Mouse (Mus musculus) forebrain, embryonic 13.5 days (tissue): ENCODE results near the gene Shc2. TPM values are rescaled to one million over a fixed set of nuclear protein-coding genes. Genes with fewer than 3 reads are reported as not detected.

Experiments used
- ATAC-seq: fragments of 200-750 bp; cut with Nextera tagmentation; 2 replicates; pipeline ENCODE4 v1.8.0; 2017
- H3K27ac ChIP-seq: fragments of 300-500 bp; sonication (generic); 2 replicates; pipeline ENCODE4 v1.5.1; 2015; ENCODE audit warnings: inconsistent platforms, mild to moderate bottlenecking, moderate library complexity
- H3K27me3 ChIP-seq: fragments of 300-500 bp; sonication (generic); 2 replicates; pipeline ENCODE4 v1.6.1; 2015; ENCODE audit warnings: mild to moderate bottlenecking, inconsistent platforms
- H3K36me3 ChIP-seq: fragments of 300-500 bp; sonication (generic); 2 replicates; pipeline ENCODE4 v1.6.1; 2015; ENCODE audit warnings: mild to moderate bottlenecking, inconsistent platforms; ENCODE audit not compliant: poor library complexity, severe bottlenecking
- H3K4me1 ChIP-seq: fragments of 300-500 bp; sonication (generic); 2 replicates; pipeline ENCODE4 v1.6.1; 2015; ENCODE audit warnings: inconsistent platforms
- H3K4me2 ChIP-seq: fragments of 300-500 bp; sonication (generic); 2 replicates; pipeline ENCODE4 v1.6.1; 2015; ENCODE audit warnings: inconsistent platforms, mild to moderate bottlenecking, moderate library complexity
- H3K4me3 ChIP-seq: fragments of 300-500 bp; sonication (generic); 2 replicates; pipeline ENCODE4 v1.5.1; 2015; ENCODE audit warnings: mild to moderate bottlenecking, inconsistent platforms
- H3K9ac ChIP-seq: fragments of 300-500 bp; sonication (generic); 2 replicates; pipeline ENCODE4 v1.6.1; 2015; ENCODE audit warnings: mild to moderate bottlenecking, inconsistent platforms
- H3K9me3 ChIP-seq: fragments of 300-500 bp; sonication (generic); replicated peaks from 2 replicates; pipeline ENCODE4 v1.6.1; 2016; ENCODE audit warnings: inconsistent platforms
- WGBS: fragments of 180-500 bp; shearing (Covaris S2); methylation state at CpG from one replicate; pipeline ENCODE4 v1.1.7; 2015; 5-methylcytosine and 5-hydroxymethylcytosine counted together
- polyA plus RNA-seq: library from polyadenylated mRNA; unstranded; fragments of >200 nt; fragmentation: Nextera tagmentation; extraction: Ambion mirVana; gene quantifications from 2 replicates; pipeline ENCODE4 v1.2.1, GENCODE M21; 2015

Gene Shc2
- polyA plus RNA-seq, 1 experiment from 2014 or later, result 8.2 TPM

DNA sequence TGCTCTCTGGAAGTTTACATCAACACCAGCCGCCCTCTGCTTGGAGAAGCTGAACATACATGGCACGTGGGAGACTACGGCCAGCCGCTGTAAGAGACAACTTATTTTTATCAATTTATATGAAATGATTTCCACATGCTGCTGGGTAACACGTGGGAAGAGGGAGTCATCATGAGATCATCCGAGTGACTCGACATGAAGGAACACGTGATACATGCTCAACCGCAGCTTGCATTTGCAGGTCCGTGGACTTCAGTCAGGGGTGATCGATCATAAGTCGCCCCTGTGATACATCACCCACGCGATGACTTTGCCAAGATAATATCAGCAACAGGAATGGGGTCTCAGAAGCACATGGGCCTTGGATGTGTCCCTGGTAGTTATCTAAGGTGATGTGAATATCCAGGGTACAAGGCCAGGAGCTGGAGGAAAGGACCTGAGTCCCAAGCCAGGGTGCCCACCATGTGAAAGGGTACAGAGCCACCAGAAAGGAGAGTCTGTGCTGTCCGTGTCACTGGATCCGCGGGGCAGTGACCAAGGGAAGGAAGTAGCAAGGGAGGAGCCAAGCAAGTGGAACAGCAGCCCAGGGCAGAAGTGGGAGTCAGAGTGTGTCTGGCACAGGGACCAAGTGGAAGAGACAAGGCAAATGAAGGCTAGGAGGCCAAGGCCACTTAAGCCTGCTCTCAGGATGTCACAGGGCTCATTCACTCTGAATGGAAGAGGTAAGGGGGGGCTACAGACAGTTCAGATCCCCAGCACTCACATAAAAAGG, 4.5 kb downstream of the Shc2 start:
- Histone ChIP-seq H3K4me2 (no peak overlapping the region), H3K36me3 (0 out of 2 replicates have a peak, but pooled peaks cover 4% of the 10 kb centered on the region), H3K4me3 (no peak overlapping the region), H3K4me1 (peaks cover 14% of the 10 kb centered on the region), H3K9ac (no peak overlapping the region), H3K27ac (no peak overlapping the region), H3K9me3 (no peaks in the 10 kb centered on the region), H3K27me3 (peaks cover 19% of the 10 kb centered on the region)
- WGBS, result 86% methylated on average over 17 of the region's 17 CpGs
- no peak for ATAC-seq

GRCm38 (mm10) chr10:79631432-79631831, 6.3 kb downstream of the Shc2 start:
- ATAC-seq, result peak; percentile 52
- no peak overlapping the region for H3K4me2 ChIP-seq
- no peak overlapping the region for H3K4me3 ChIP-seq
- 0 out of 2 replicates have a peak, but pooled peaks cover 5% of the 10 kb centered on the region for H3K27me3 ChIP-seq
- peaks cover 2% of the 10 kb centered on the region; the same call in 1 of the 2 replicates for H3K4me1 ChIP-seq
- 0 out of 2 replicates have a peak, but pooled peaks cover 4% of the 10 kb centered on the region for H3K36me3 ChIP-seq
- peak overlapping the region; percentile 44 for H3K27ac ChIP-seq
- no peak overlapping the region for H3K9ac ChIP-seq
- H3K9me3 ChIP-seq, result no peaks in the 10 kb centered on the region
- 65% methylated on average over 4 of the region's 4 CpGs for WGBS

DNA sequence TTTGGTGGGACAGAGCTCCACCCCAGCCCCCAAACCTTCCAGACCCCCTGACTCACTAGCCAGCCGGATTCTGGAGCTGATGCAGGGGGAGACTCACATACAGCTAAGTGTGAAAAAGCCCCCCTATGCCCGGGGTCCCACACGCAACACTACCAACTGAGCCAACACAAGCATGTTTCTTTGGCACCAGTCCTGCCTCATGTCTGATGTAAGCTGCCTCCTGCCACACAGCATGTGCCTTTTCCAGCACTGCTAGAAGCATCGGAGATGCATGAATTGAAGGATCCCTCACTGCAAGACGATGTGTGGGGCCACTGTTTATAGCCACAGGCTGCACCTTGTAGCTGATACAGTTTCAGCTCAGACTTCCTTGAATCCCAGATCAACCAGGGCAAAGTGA, 9.3 kb downstream of the Shc2 start:
- Histone ChIP-seq H3K36me3 (0 out of 2 replicates have a peak, but pooled peaks cover 4% of the 10 kb centered on the region), H3K9me3 (no peaks in the 10 kb centered on the region), H3K27ac (no peak overlapping the region), H3K4me3 (no peak overlapping the region), H3K4me2 (no peak overlapping the region), H3K9ac (no peak overlapping the region), H3K27me3 (no peaks in the 10 kb centered on the region), H3K4me1 (no peaks in the 10 kb centered on the region; the same call in 1 of the 2 replicates)
- peak; percentile 44; the same call in 1 of the 2 replicates for ATAC-seq
- WGBS, result 80% methylated on average over 5 of the region's 5 CpGs

DNA sequence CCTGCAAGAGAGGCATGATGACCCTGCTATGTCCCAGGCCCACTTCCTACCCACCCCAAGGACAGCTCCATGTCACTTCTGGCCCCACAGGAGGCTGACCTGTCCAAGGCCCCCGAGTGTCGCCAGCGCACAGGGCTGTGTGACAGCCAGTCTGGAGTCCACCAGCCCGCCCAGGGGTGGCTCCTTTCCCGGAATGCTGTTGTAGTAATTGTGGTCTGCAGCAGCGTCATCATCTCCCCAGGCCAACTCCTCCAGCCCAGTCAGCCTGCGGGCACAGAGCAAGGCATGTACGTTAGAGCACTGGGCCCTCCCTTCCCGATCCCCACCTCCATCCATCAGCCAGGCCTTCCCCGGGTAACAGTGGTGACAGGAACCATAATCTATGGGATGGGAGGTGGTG, 11.6 kb downstream of the Shc2 start:
- Histone ChIP-seq H3K36me3 (0 out of 2 replicates have a peak, but pooled peaks cover 4% of the 10 kb centered on the region), H3K9me3 (no peaks in the 10 kb centered on the region), H3K4me3 (no peak overlapping the region), H3K4me2 (no peak overlapping the region), H3K9ac (no peak overlapping the region), H3K4me1 (no peaks in the 10 kb centered on the region; the same call in 1 of the 2 replicates), H3K27ac (no peak overlapping the region), H3K27me3 (no peaks in the 10 kb centered on the region)
- 90% methylated on average over 10 of the region's 10 CpGs for WGBS
- ATAC-seq, result no peak

GRCm38 (mm10) chr10:79625398-79625797, 12.3 kb downstream of the Shc2 start:
- 80% methylated on average over 9 of the region's 9 CpGs for WGBS
- H3K4me3 ChIP-seq, result no peak overlapping the region
- no peaks in the 10 kb centered on the region for H3K27me3 ChIP-seq
- H3K4me1 ChIP-seq, result no peaks in the 10 kb centered on the region; the same call in 1 of the 2 replicates
- no peak overlapping the region for H3K4me2 ChIP-seq
- 0 out of 2 replicates have a peak, but pooled peaks cover 2% of the 10 kb centered on the region for H3K36me3 ChIP-seq
- ATAC-seq, result no peak
- H3K27ac ChIP-seq, result no peak overlapping the region
- H3K9me3 ChIP-seq, result no peaks in the 10 kb centered on the region
- H3K9ac ChIP-seq, result no peak overlapping the region

DNA sequence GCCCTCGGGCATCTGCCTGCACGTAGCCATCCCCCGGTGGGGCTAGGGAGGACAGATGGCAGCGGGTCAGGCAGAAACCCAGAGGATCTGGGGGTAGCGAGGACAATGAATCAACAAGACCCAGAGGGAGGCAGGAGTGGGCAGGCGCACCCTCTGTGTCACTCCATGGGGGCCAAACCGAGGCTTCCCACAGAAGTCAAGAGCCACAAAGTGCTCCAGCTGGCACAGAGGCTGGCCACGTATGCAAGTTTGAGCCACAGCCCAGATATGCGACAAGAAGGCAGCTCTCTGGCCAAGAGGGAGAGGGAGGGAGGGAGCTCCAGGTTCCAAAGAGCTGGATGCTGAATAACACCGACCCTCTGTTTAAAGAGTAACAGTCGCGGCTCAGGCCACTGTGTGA, 13.8 kb downstream of the Shc2 start:
- no peaks in the 10 kb centered on the region for H3K9me3 ChIP-seq
- 76% methylated on average over 12 of the region's 12 CpGs for WGBS
- H3K9ac ChIP-seq, result no peak overlapping the region
- H3K36me3 ChIP-seq, result 0 out of 2 replicates have a peak, but pooled peaks cover 6% of the 10 kb centered on the region
- no peak overlapping the region for H3K27ac ChIP-seq
- no peak overlapping the region for H3K4me3 ChIP-seq
- H3K4me2 ChIP-seq, result no peak overlapping the region
- H3K27me3 ChIP-seq, result no peaks in the 10 kb centered on the region
- ATAC-seq, result no peak
- no peaks in the 10 kb centered on the region; the same call in 1 of the 2 replicates for H3K4me1 ChIP-seq

- WGBS, result 84% methylated on average over 5 of the region's 5 CpGs
- Histone ChIP-seq H3K27me3 (peaks cover 27% of the 10 kb centered on the region), H3K4me3 (no peak overlapping the region), H3K36me3 (0 out of 2 replicates have a peak, but pooled peaks cover 6% of the 10 kb centered on the region), H3K9ac (no peak overlapping the region), H3K4me2 (no peak overlapping the region), H3K27ac (no peak overlapping the region), H3K9me3 (no peaks in the 10 kb centered on the region), H3K4me1 (peaks cover 26% of the 10 kb centered on the region)
- ATAC-seq, result no peak
These were observed 21.3 kb downstream of the Shc2 start for GRCm38 (mm10) chr10:79616376-79616775.

DNA sequence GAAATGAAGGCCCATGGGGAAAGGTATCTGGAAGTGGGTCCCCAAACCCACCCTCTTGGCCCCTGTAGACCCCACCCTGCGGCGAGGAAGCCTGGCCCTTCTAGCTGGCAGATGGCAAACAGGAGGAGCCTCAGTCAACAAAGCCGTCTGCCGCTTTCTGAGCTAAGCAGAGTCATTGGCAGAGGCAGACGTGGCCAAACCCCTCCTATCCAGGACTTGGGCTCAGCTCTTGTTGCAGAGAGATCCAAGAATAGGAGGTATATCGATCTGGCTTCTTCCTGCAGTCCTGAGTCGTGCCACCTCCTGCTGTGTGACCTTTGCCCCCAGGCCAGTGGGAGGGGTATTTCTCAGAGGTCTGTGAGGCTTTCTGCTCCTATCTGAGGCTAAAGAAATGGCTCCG, 21.9 kb downstream of the Shc2 start:
- no peak overlapping the region for H3K27ac ChIP-seq
- H3K9ac ChIP-seq, result no peak overlapping the region
- no peak overlapping the region for H3K4me3 ChIP-seq
- H3K9me3 ChIP-seq, result no peaks in the 10 kb centered on the region
- ATAC-seq, result no peak
- H3K27me3 ChIP-seq, result peaks cover 30% of the 10 kb centered on the region
- peaks cover 26% of the 10 kb centered on the region for H3K4me1 ChIP-seq
- 0 out of 2 replicates have a peak, but pooled peaks cover 6% of the 10 kb centered on the region for H3K36me3 ChIP-seq
- H3K4me2 ChIP-seq, result no peak overlapping the region; the same call in 1 of the 2 replicates
- 8% methylated on average over 8 of the region's 8 CpGs for WGBS

DNA sequence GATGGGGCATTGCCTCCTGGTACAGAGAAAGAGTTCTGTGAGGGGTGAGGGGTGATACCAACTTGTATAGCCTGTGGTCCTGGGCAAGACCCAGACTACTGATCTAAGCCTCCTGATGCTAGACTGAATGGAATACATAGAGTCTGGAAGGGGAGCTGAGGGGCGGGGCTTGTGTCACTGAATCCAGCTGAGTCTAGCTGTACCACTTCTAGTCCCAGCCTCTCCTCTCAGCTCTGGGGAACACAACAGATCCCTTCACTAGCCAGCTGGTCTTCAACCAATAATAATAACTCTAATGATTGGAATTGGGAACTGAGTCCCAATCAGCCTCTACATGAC, 23.4 kb downstream of the Shc2 start:
- ATAC-seq, result no peak; the same call in 1 of the 2 replicates
- Histone ChIP-seq H3K27me3 (peaks cover 39% of the 10 kb centered on the region), H3K4me1 (peaks cover 26% of the 10 kb centered on the region), H3K4me2 (peak overlapping the region; percentile 96), H3K4me3 (peak overlapping the region; percentile 60), H3K36me3 (no peaks in the 10 kb centered on the region), H3K9me3 (no peaks in the 10 kb centered on the region), H3K27ac (no peak overlapping the region), H3K9ac (peak overlapping the region; percentile 65; the same call in 1 of the 2 replicates)
- WGBS, result 85% methylated on average over 1 of the region's 1 CpGs

DNA sequence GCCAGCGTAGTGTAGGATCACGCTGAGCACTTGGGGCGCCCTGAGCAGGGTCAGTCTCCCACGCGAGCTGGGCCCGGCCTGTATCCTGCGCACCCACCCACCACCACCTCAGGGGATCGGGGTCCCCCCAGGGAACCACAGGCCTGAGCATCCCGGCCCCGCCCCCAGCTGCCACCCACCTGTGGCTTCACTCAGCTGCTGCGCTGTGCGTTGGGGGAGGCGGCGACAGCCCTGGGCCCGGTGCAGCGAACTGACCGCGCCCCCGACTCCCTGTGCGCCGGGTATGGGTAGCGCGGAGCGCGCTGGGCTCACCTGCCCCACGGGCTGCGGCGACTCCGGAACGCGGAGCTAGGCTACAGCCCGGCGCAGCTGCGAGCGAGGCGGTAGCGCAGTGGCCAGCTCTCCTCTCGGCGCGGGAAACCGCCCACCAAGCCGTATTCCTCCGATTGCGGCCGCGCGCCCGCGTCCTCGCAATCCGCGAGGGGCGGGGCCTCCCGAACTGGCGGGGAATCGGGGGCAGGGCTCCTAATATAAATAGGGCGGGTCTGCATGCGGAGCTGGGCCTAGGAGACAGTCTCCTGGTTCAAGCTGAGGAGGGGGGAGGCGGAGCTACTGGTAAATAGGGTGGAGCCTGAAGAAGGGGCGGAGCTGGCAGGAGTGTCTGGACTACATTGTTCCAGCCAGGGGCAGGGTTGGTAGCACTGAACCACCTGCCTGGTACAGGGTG, 24.0 kb downstream of the Shc2 start, which contains the start of gene C2cd4c:
TSS of gene C2cd4c (minus strand) at position 448 of the 727 bp plus-strand sequence.
- no peaks in the 10 kb centered on the region for H3K9me3 ChIP-seq

DNA sequence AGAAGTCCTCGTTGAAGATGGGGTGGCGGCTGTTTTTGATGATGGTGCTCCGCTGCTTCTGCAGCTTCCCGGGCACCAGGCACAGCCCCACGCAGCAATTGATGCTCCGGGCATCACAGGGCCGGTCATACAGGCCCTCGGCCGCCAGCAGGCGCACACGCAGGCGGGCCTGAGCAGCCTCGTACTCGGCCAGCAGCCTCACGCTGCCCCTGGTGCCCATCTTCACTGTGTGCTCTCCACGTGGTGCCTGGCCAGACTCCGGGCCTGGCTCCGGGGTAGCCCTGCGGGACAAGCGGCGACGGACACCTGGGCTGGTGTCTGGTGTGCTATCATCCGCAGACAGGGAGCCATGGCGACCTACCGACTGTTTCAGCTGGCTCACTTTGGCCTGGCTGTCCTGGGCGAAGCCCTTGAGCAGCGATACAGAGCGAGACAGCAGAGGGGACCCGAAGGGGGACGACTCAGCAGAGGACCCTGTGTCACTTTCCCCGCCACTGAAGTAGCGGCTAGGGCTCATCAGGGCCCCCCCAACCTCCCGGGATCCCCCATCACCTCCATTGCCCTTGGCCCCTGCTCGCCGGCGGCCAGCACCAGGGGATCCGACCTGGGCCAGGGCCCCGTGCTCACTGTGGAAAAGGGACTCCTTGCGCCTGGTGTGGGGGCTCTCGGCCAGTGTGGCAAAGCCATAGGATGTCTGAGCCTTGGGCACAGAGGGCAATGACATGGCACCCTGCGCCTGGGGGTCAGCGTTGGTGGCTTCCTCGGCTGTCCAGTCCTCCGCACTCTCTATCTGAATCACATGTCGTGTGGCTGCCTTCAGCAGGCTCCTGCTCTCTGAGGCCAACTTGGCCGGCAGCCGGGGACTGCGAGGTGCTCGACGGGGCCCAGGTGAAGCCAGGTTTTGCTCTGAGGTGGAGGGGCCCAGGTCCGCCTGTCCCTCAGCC, 25.3 kb downstream of the Shc2 start:
- H3K36me3 ChIP-seq, result no peaks in the 10 kb centered on the region
- peak overlapping the region; percentile 41 for H3K9ac ChIP-seq
- no peak; the same call in 1 of the 2 replicates for ATAC-seq
- WGBS, result 9% methylated on average over 51 of the region's 51 CpGs
- H3K27me3 ChIP-seq, result peaks cover 39% of the 10 kb centered on the region
- H3K4me3 ChIP-seq, result peak overlapping the region; percentile 60
- no peaks in the 10 kb centered on the region for H3K9me3 ChIP-seq
- H3K4me1 ChIP-seq, result peaks cover 26% of the 10 kb centered on the region
- H3K27ac ChIP-seq, result no peak overlapping the region
- peak overlapping the region; percentile 96 for H3K4me2 ChIP-seq

More for the DNA sequence above, 24.0 kb downstream of the Shc2 start, which contains the start of gene C2cd4c:
- Histone ChIP-seq H3K4me2 (peak within 1 kb of the TSS; percentile 96), H3K27me3 (peaks cover 39% of the 10 kb centered on the region), H3K4me1 (peaks cover 26% of the 10 kb centered on the region), H3K27ac (no peak within 1 kb of the TSS), H3K4me3 (peak within 1 kb of the TSS; percentile 60), H3K9ac (peak within 1 kb of the TSS; percentile 65), H3K36me3 (no peaks in the 10 kb centered on the region)
- peak; percentile 79 for ATAC-seq
- WGBS, result 2% methylated on average over 54 of the region's 60 CpGs
